Mouse (Mus musculus) 416B (cell line): ENCODE measurements at regions not wholly inside any gene's neighbourhood (a gene's known extent, or its start where the extent isn't known, plus 50 kb on each side); places are given as distances from the start of the nearest gene placed in this dataset.
A peak's percentile ranks its signal among the peaks of the same experiment; 100 is the strongest.
"Not testable (repeated sequence)": the region's sequence is repeated elsewhere in the genome, so short reads cannot be mapped to it uniquely, and the experiment has no call there.

Experiments
- DNase-seq: peaks from one replicate; pipeline ENCODE4 v3.0.0; 2011; ENCODE audit warnings: low read depth

DNA sequence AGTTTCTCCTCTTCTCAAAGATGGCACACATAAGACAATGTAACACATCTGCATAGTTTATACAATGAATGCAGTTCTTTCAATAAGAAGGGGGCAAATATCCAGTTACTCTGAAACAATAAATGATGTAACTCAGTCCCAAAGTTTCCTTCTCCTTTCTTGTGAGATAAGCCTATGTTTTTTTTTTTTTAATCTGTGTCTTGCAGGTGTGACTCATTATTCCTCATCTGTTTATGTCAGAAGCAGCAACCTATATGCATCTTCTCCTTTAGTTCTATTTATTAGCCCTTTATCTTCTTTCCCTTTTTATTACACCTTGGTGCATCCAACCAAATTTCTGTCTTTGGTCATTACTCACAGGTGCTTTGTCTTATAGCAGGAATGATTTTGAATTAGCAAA is 523.2 kb upstream of the Pot1a start:
- DNase-seq, result no peak

DNA sequence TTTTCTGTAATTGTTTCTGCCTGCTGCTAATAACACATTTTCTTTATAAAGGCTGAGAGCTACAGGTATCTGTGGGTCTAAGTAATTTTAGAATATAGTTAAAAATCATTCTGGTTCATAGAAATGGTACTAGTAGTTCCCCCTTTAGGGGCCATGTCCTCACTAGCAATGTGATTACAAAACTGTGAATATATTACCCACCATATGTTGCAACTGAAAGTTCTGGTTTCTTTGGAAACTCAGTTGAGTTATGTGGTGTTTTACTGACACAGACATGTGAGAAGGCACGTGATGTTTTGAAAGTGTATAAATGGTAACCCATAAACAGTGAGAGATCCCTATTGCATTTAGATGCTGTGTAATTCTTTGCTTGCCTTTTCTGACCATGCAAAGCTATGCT is 495.1 kb upstream of the Pot1a start:
- DNase-seq, result no peak

DNA sequence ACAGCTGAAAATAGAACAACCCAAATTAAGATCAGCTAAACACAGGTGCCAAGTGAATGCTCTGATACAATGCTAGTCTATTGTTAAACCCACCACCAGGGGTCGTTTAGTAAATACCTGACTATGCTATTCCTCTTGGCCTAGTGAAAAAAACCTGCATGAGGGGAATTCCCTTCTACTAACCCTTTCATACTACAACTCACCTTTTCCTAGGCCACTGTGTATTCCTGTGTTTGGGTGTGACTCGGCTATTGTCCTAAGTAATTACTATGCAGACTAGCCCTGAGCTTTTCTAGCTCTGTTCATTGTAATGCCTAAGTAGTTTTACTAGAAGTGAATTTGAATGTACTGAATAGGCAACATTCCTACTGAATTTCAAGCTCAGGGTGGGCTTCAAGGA is 492.5 kb upstream of the Pot1a start:
- not testable (repeated sequence) for DNase-seq

DNA sequence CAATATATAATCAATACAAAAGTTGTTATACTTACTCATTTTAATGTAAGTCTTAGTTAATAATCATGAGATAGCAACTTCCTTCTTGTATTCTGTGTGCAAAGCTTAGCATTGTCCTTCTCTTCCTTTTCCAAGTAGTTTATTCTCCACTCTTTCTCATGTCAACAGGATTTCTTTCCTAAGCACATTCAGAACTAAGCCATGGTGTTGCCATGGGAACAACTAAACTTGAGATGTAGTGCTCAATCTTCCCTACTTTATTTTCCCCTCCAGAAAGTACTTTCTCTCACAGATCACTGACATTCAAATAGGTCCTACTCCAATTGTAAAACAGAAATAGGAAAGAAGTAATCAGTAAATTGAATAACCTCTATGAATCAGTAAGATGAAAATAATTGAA is 490.2 kb upstream of the Pot1a start:
- no peak for DNase-seq

DNA sequence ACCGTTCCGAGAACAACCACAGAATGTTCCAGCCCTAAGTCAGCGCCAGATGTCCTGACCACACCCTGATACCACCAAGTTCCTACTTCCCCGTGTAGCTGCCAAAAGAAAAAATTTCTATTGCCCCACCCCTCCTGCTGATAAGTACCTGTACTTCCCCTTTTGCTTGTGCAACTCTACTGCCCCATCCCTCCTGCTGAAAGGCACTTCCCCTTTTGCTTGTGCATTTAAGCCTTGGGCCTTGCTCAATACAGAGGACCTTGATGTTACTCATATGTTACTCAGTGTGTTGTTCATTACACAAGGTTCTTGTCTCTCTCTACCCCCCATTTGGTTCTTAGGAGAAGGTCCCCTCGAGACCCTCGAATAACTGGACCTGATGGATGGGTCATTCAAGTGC is 488.4 kb upstream of the Pot1a start:
- DNase-seq, result peak; percentile 51

DNA sequence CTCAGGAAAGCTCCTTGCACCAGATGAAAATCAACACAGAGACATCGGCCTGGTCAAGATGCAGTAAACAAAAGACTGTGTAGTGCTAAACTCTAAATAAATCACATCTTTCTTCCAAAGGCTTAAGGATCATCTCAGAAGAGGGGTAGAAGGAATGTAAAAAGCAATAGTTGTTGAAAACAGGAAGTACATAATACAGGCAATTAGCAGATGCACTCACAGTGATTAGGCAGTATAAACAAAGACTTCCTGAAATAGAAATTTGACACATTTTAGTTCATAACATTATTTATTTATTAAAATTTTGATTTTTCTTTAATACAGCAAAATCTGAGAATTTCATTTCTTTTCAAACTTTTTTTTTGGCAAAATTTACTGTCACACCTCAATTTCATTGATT is 478.9 kb upstream of the Pot1a start:
- DNase-seq, result no peak
